Mouse (Mus musculus): Measurements from ENCODE around the gene 1110008L16Rik.

GRCm38 (mm10) chr12:55392120-55392519 lies 92.7 kb downstream of the 1110008L16Rik start:
- TF ChIP-seq POLR2A (IDR thresholded peaks at IDR 0.05; ENCODE audit: low read depth, low read length), result no peak
- no peak for TF ChIP-seq CTCF (IDR thresholded peaks at IDR 0.05; ENCODE audit: extremely low read depth, insufficient read length, insufficient replicate concordance, low read depth, low read length)

Measured in small intestine, adult 2 months (tissue).